Mouse (Mus musculus): ENCODE measurements around the gene Sobp. TPM values are rescaled to one million over a fixed set of nuclear protein-coding genes. Genes with fewer than 3 reads are reported as not detected.

Gene Sobp
- polyA plus RNA-seq, 1 experiment from 2014 or later, result 9.2 TPM

GRCm38 (mm10) chr10:42955205-42955604 is 219.1 kb downstream of the Sobp start:
- Histone ChIP-seq H3K27ac (replicated peaks) (no peak overlapping the region), H3K4me3 (no peak overlapping the region), H3K9ac (replicated peaks) (no peak overlapping the region), H3K9me3 (0 out of 2 replicates have a peak, but pooled peaks cover 3% of the 10 kb centered on the region), H3K4me2 (replicated peaks) (no peak overlapping the region), H3K27me3 (peaks cover 31% of the 10 kb centered on the region), H3K36me3 (no peaks in the 10 kb centered on the region), H3K4me1 (peaks cover 27% of the 10 kb centered on the region)
- ATAC-seq (ENCODE audit: low FRiP score, low read depth), result no peak
- WGBS, result 99% methylated on average over 3 of the region's 3 CpGs

GRCm38 (mm10) chr10:42953601-42954000 is 220.7 kb downstream of the Sobp start:
- H3K9ac ChIP-seq (replicated peaks), result no peak overlapping the region
- 72% methylated on average over 5 of the region's 5 CpGs for WGBS
- H3K4me2 ChIP-seq (replicated peaks), result no peak overlapping the region
- 0 out of 2 replicates have a peak, but pooled peaks cover 3% of the 10 kb centered on the region for H3K9me3 ChIP-seq
- H3K36me3 ChIP-seq, result no peaks in the 10 kb centered on the region
- no peak overlapping the region for H3K4me3 ChIP-seq
- no peak for ATAC-seq (ENCODE audit: low FRiP score, low read depth)
- H3K27ac ChIP-seq (replicated peaks), result no peak overlapping the region
- H3K4me1 ChIP-seq, result peaks cover 30% of the 10 kb centered on the region
- peaks cover 31% of the 10 kb centered on the region for H3K27me3 ChIP-seq

Other genes with a start within 250 kb of the Sobp start
- gene 9030612E09Rik, start 174 bp upstream of the Sobp start, polyA plus RNA-seq (2016; fragmentation: Nextera tagmentation; extraction: Ambion mirVana), result 1.9 and 2.2 TPM in 2 replicates
- gene Pdss2, start 47.0 kb upstream of the Sobp start, polyA plus RNA-seq (2016; fragmentation: Nextera tagmentation; extraction: Ambion mirVana), result 15.9 and 17.3 TPM in 2 replicates